Mouse (Mus musculus): ENCODE measurements at regions not wholly inside any gene's neighbourhood (a gene's known extent, or its start where the extent isn't known, plus 50 kb on each side); places are given as distances from the start of the nearest gene placed in this dataset.
"Not testable (repeated sequence)": the region's sequence is repeated elsewhere in the genome, so short reads cannot be mapped to it uniquely, and the experiment has no call there.

GRCm38 (mm10) chr16:79336016-79336415 lies 245.1 kb upstream of the Tmprss15 start:
- DNase-seq (ENCODE audit: low spot score), result no peak
- intact Hi-C loops (cut with DNase I), result no loop called here

GRCm38 (mm10) chr16:79313301-79313700 lies 222.4 kb upstream of the Tmprss15 start:
- intact Hi-C loops (cut with DNase I), result no loop called here
- no peak for DNase-seq (ENCODE audit: low spot score)

GRCm38 (mm10) chr16:79312702-79313101 lies 221.8 kb upstream of the Tmprss15 start:
- intact Hi-C loops (cut with DNase I), result no loop called here
- DNase-seq (ENCODE audit: low spot score), result no peak

- intact Hi-C loops (cut with DNase I), result no loop called here
- no peak for DNase-seq (ENCODE audit: low spot score)
Measured at GRCm38 (mm10) chr16:79308541-79308940, 217.6 kb upstream of the Tmprss15 start.

GRCm38 (mm10) chr16:79296621-79297020 lies 205.7 kb upstream of the Tmprss15 start:
- intact Hi-C loops (cut with DNase I); DNase-seq (ENCODE audit: low spot score): not testable (repeated sequence)

- intact Hi-C loops (cut with DNase I), result no loop called here
- DNase-seq (ENCODE audit: low spot score), result no peak
Measured at GRCm38 (mm10) chr16:79279006-79279405, 188.1 kb upstream of the Tmprss15 start.

GRCm38 (mm10) chr16:79256525-79256924 lies 165.6 kb upstream of the Tmprss15 start:
- intact Hi-C loops (cut with DNase I), result no loop called here

GRCm38 (mm10) chr16:79256084-79256483 lies 165.2 kb upstream of the Tmprss15 start:
- intact Hi-C loops (cut with DNase I), result no loop called here
- DNase-seq (ENCODE audit: low spot score), result no peak

More at GRCm38 (mm10) chr16:79256525-79256924, 165.6 kb upstream of the Tmprss15 start:
- no peak for DNase-seq (ENCODE audit: low spot score)

- DNase-seq (ENCODE audit: low spot score), result no peak
- intact Hi-C loops (cut with DNase I), result no loop called here
Measured at GRCm38 (mm10) chr16:79240857-79241491, 150.1 kb upstream of the Tmprss15 start.

GRCm38 (mm10) chr16:79240191-79240590 lies 149.3 kb upstream of the Tmprss15 start:
- DNase-seq (ENCODE audit: low spot score), result no peak
- intact Hi-C loops (cut with DNase I), result no loop called here

- intact Hi-C loops (cut with DNase I), result no loop called here
- no peak for DNase-seq (ENCODE audit: low spot score)
Measured at GRCm38 (mm10) chr16:79191196-79191595, 100.3 kb upstream of the Tmprss15 start.

- no peak for DNase-seq (ENCODE audit: low spot score)
- intact Hi-C loops (cut with DNase I), result loop anchor here (10.0 kb wide), 1 partner anchor 348 kb away; no protein-coding TSS in a partner anchor
Measured at GRCm38 (mm10) chr16:79186471-79186870, 95.6 kb upstream of the Tmprss15 start.

- no peak for DNase-seq (ENCODE audit: low spot score)
- intact Hi-C loops (cut with DNase I), result loop anchor here (10.0 kb wide), 1 partner anchor 352 kb away; no protein-coding TSS in a partner anchor
Measured at GRCm38 (mm10) chr16:79182474-79182873, 91.6 kb upstream of the Tmprss15 start.

- DNase-seq (ENCODE audit: low spot score), result no peak
- intact Hi-C loops (cut with DNase I), result loop anchor here (5.0 kb wide), 1 partner anchor 2000 kb away; no protein-coding TSS in a partner anchor
Measured at GRCm38 (mm10) chr16:79177299-79177999, 86.6 kb upstream of the Tmprss15 start.

- intact Hi-C loops (cut with DNase I), result loop anchor here (5.0 kb wide), 1 partner anchor 2000 kb away; no protein-coding TSS in a partner anchor
- DNase-seq (ENCODE audit: low spot score), result no peak
Measured at GRCm38 (mm10) chr16:79176832-79177243, 85.9 kb upstream of the Tmprss15 start.

- intact Hi-C loops (cut with DNase I), result no loop called here
- no peak for DNase-seq (ENCODE audit: low spot score)
Measured at GRCm38 (mm10) chr16:79168193-79168592, 77.3 kb upstream of the Tmprss15 start.

GRCm38 (mm10) chr16:79142813-79143212 lies 51.9 kb upstream of the Tmprss15 start:
- intact Hi-C loops (cut with DNase I), result no loop called here
- DNase-seq (ENCODE audit: low spot score), result no peak

All from heart, postnatal 25 days (tissue).